Mouse (Mus musculus) kidney, postnatal 25 days (tissue): ENCODE measurements at regions not wholly inside any gene's neighbourhood (a gene's known extent, or its start where the extent isn't known, plus 50 kb on each side); places are given as distances from the start of the nearest gene placed in this dataset.

Source experiments
- DNase-seq, 2 experiments: peaks; one replicate each; pipeline ENCODE4 v3.0.0; 2021; ENCODE audit warnings: mixed read lengths in 2 of 2

- no peak for DNase-seq
These were observed 187.0 kb downstream of the Kit start for GRCm38 (mm10) chr5:75761459-75762310.

GRCm38 (mm10) chr5:75756168-75756567 lies 181.5 kb downstream of the Kit start:
- no peak for DNase-seq

GRCm38 (mm10) chr5:75754356-75754755 lies 179.6 kb downstream of the Kit start:
- no peak for DNase-seq

DNA sequence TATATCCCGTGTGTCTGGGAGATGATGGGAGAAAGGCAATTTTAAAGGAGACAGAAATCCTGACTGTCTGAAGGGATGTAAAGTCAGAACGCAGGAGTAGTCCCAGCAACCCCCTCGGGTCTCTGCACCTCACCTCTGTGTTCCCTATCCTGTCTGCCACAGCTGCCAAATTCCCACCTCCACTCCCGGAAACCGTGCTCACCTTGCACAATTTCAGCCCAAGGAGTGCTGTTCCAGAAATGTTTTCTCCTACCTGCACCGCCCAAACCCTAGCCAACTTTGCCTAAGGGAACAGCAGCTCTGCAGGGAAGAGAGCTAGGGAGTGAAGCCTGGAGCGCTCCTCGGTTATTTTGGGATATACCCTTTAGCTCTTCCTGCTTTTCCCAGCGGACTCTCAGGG lies 170.6 kb downstream of the Kit start:
- DNase-seq = no peak

- DNase-seq = no peak
These were observed 169.8 kb downstream of the Kit start for GRCm38 (mm10) chr5:75744475-75745045.

GRCm38 (mm10) chr5:75739336-75739735 lies 164.6 kb downstream of the Kit start:
- DNase-seq = no peak

GRCm38 (mm10) chr5:75738445-75738844 lies 163.7 kb downstream of the Kit start:
- DNase-seq = no peak

DNA sequence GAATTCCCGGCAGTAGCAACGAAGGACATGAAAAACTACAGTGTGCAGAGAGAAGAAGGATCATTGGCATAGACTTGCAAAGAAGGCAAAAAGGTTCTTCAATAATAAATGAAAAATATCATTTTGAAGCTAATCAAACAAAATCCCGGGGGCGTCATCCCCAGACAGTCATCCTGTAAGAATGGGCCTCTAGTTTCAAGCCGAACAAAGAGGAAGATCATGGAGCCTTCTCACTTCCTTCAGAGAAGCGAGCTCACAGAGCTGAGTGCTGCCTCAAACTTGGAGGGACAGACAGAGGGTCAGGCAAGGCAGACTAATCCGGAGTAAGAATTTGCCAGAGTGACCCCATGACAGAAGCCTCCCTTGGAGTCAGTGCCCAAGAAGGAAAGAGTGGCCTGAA lies 163.0 kb downstream of the Kit start:
- no peak for DNase-seq

DNA sequence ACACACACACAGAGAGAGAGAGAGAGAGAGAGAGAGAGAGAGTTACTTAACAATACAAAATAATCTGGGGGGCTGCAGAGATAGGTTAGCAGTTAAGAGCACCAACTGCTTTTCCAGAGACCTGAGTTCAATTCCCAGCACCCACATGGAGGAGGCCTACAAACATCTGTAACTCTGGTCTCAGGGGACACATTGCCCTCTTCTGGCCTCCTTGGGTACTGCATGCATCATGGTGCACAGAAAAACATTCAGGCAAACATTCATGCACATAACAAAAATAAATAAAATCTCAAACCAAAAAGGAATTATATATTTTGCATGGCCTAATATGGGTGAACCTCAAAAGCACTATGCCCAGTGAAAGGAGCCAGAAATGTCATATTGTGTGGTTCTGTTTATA lies 161.6 kb downstream of the Kit start:
- peak in 1 of 2 experiments; percentile 5 for DNase-seq

DNA sequence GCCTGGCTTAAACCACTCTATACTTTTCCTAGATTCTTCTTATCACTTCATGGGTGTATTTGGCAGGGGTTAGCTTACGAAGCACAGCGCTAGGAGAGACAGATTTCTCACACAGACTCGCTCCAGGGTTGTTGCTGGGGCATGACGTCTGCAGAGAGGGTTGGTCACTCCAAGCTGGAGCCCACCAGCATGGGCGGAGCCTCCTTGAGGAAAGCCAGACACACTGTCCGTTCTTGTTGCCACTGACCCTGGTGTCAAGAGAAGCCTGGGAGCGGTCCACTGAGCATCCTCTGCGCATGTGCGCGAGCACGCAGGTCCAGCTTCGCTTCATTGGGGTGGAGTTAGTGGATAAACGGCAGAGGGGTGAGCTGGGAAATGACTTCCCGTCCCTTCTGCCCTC lies 159.8 kb downstream of the Kit start:
- no peak for DNase-seq

DNA sequence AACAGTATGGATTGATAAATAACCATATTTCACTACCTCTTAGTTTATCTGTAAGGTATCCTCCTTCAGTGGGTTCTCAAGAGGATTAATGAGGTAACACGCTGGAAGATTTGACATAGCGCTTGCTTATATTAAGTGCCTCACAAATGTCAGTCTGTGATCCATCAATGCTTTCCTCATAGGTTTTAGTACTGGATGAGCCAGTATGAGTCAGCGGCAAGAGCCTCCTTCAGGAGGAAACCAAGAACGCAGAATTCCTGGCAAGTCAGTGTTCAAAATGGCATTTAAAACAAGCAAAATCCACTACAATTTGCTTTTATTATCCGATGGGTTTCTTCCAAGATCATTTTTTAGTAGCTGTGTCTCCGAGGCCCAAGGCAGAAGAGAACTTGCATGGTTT lies 159.3 kb downstream of the Kit start:
- no peak for DNase-seq

- DNase-seq = no peak
These were observed 156.5 kb downstream of the Kit start for GRCm38 (mm10) chr5:75731236-75731635.

DNA sequence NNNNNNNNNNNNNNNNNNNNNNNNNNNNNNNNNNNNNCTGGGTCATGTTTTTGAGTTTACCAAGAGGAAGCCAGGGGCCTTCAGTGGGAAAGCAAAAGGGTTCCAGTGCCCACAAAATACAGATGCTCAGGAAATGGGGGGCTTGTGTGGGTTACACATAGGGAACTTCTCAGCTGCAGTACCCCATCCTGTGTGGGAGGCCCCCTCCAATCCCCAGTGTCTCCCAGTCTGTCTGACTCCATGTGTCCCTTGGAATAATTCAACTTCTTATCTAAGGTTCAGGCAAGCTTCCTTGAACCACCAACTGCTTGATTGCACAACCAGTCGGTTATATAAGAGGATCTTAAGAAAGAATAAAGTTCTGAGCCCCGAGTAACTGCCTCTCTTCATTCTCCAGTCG lies 156.0 kb downstream of the Kit start:
- no peak for DNase-seq

GRCm38 (mm10) chr5:75721291-75721690 lies 146.6 kb downstream of the Kit start:
- no peak for DNase-seq

DNA sequence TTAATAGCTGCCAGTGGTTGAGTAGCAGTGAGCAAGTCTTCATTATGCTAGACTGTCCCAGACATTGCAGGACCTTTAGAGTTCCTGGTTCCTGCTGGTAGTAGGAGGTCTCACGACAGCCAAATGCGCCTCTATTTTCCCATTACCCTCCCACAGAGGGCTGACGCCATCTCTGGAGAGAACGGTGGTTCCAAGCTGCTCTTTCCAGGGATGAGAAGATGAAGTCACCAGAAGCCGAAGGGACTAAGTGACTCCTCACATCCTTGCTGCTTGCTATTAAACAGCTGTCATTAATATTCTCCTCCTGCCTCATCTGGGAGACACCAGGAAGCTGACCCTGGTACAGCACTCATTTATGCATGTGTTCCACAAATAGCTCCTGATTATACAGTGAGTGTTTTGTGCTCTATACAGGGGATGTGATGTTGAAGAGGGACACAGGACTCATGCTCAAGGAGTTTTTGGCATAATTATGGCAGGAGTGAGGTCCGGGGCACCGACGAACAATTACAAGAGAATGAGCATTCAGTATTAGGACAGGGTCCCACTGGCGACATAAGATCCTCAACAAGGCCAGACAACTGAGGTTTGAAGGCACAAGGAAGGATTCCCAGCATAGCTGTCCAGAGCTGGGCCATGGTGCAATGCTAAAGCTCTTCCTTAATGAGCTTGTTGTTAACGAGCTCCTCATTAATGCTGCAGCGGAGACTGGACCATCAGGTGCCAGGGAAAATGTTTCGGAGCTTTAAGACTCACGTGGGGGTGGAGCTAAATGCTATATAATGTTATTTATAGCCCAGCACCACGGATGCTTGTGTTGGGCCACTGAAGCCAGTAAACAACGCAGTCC lies 145.6 kb downstream of the Kit start:
- no peak for DNase-seq

- no peak for DNase-seq
These were observed 144.0 kb downstream of the Kit start for GRCm38 (mm10) chr5:75718511-75719225.
